Comparison of ENCODE assay signal across 9 mouse cellular contexts in the genomic region with DNA sequence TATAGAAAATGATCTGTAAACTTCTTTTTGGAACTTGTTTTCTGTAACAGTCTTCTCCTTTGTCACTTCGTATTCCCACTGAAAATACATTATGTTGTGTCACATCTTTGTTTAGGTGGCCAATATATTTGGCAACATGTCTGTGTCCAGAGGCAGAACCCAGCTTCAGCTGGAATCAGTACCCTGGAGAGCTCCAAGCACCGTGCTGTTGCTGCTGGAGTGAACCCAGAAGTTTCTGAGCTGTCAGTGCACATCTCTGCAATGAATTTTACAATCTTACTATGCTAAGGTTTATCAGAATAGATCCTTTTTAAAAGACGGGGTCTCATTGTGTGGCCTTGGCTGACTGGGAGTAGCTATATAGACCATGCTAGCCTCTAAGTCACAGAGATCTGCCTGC. TPM values are rescaled to one million over a fixed set of nuclear protein-coding genes. Genes with fewer than 3 reads are reported as not detected.
DNase-seq lines count a peak whose midpoint lies in the region; ATAC-seq and TF ChIP-seq lines count a peak whose summit lies in the region.
"Had no signal": no experiment of that assay in that cellular context is flagged by ENCODE, and none has a peak within 500 bp of the region (broad histone marks: within the 10 kb centered on the region; RNA-seq: fewer than 3 reads in every experiment).

No protein-coding gene starts in this region.

- H3K36me3 ChIP-seq in lung, postnatal 0 days (ENCODE audit: insufficient read depth, low read length), result no peaks in the 10 kb centered on the region

- H3K4me2 ChIP-seq in lung, postnatal 0 days (replicated peaks; ENCODE audit: low read depth, low read length), result no peak overlapping the region

- no peaks in the 10 kb centered on the region for H3K4me1 ChIP-seq in lung, postnatal 0 days (ENCODE audit: insufficient read depth, low read depth, low read length)

- no peak overlapping the region for H3K4me3 ChIP-seq in lung, postnatal 0 days (ENCODE audit: low read depth, low read length)

- H3K9me3 ChIP-seq in lung, postnatal 0 days (ENCODE audit: low read length), result no peaks in the 10 kb centered on the region

- H3K27ac ChIP-seq in lung, postnatal 0 days (ENCODE audit: low read length), result no peak overlapping the region
- H3K27ac ChIP-seq: macrophage had no signal

- H3K27me3 ChIP-seq in lung, postnatal 0 days (replicated peaks; ENCODE audit: insufficient read depth, low read length), result no peaks in the 10 kb centered on the region

- DNase-seq in lung, postnatal 0 days (ENCODE audit: low spot score), result peak; percentile 64
- no peak for DNase-seq in lung, adult 18-20 months
- peak; percentile 38 to 78 for DNase-seq in adrenal gland, adult (ENCODE audit: inconsistent age in 2 of 2, low spot score in 1 of 2)
- DNase-seq in heart, postnatal 36 days, result peak; percentile 13 to 30
- peak; percentile 2 for DNase-seq in naive thymus-derived CD4-positive, alpha-beta T cell, adult 2 months (ENCODE audit: low read depth)
- DNase-seq in cerebellum, postnatal 36 days, result no peak
- no peak for DNase-seq in cerebellum, adult 8-10 months

- H3K9ac ChIP-seq in lung, postnatal 0 days (replicated peaks; ENCODE audit: low read depth), result no peak overlapping the region

- TF ChIP-seq CTCF in lung, postnatal 0 days (IDR thresholded peaks at IDR 0.05), result no peak

- intact Hi-C loops in heart, postnatal 36 days (cut with DNase I), result no loop called here

- ATAC-seq in lung, postnatal 0 days, result no peak

- TF ChIP-seq EP300 in lung, postnatal 0 days (IDR thresholded peaks at IDR 0.05), result no peak

- 17% methylated on average over 3 of the region's 3 CpGs for WGBS in lung, postnatal 0 days

RNA-seq across cellular contexts. Expression of gene Syn2, which starts 44.1 kb away (rescaled TPM):
- polyA plus RNA-seq in lung, postnatal 0 days (2015; fragmentation: Nextera tagmentation; extraction: Ambion mirVana), result 1.0 and 1.4 TPM in 2 replicates
- total RNA-seq in heart, postnatal 36 days (2021), result 1 to 10 TPM; 3.4 to 5.7 TPM
- polyA plus RNA-seq: macrophage had no signal

RNA-seq across cellular contexts. Expression of gene Gm17482, which starts 48.3 kb away (rescaled TPM):
- polyA plus RNA-seq in lung, postnatal 0 days (2015; fragmentation: Nextera tagmentation; extraction: Ambion mirVana), result not detected in 2 replicates
- total RNA-seq in heart, postnatal 36 days (2021), result not detected
- polyA plus RNA-seq: cortical plate, adult 2 months; macrophage had no signal

Comparison
In these comparisons a context has a peak if more than half of its experiments do, and no peak if none do; other contexts are left out.
1. DNase-seq: peak in lung, postnatal 0 days (single experiment), adrenal gland, adult (2 of 2), heart, postnatal 36 days (2 of 2) and naive thymus-derived CD4-positive, alpha-beta T cell, adult 2 months (single experiment); none in lung, adult 18-20 months (0 of 2), cerebellum, postnatal 36 days (0 of 2) and cerebellum, adult 8-10 months (single experiment).